8 mouse cellular contexts compared by ENCODE assay signal in genomic region chr7:27654607-27655276, GRCm38 (mm10). TPM values are rescaled to one million over a fixed set of nuclear protein-coding genes. Genes with fewer than 3 reads are reported as not detected.
A peak's percentile ranks its signal among the peaks of the same experiment; 100 is the strongest.
DNase-seq lines count a peak whose midpoint lies in the region; ATAC-seq and TF ChIP-seq lines count a peak whose summit lies in the region.

No protein-coding gene starts in this region.

- no peak for TF ChIP-seq POLR2A in brain, embryonic 14.5 days (IDR thresholded peaks at IDR 0.05; ENCODE audit: borderline replicate concordance, extremely low read depth, insufficient read depth, insufficient read length, poor library complexity, severe bottlenecking)

- H3K4me1 ChIP-seq in hindbrain, embryonic 11.5 days (replicated peaks; ENCODE audit: control insufficient read depth, insufficient read depth, low read length), result no peaks in the 10 kb centered on the region
- H3K4me1 ChIP-seq in hindbrain, embryonic 10.5 days (replicated peaks), result peaks cover 23% of the 10 kb centered on the region

- peak; percentile 52 for DNase-seq in hindbrain, embryonic 11.5 days (ENCODE audit: low spot score)
- no peak for DNase-seq in hindbrain, embryonic 10.5 days (ENCODE audit: low spot score)
- peak; percentile 43 for DNase-seq in brain, embryonic 14.5 days (ENCODE audit: low read depth)
- DNase-seq in frontal cortex, postnatal 36 days (ENCODE audit: low spot score in 2 of 2), result peak; percentile 65 to 82
- DNase-seq in left cerebral cortex, adult 18-20 months (ENCODE audit: low spot score in 2 of 2), result peak; percentile 64 to 66
- DNase-seq in naive thymus-derived CD4-positive, alpha-beta T cell, adult 2 months (ENCODE audit: low read depth), result peak; percentile 67
- DNase-seq in urinary bladder, adult 2 months (ENCODE audit: low spot score), result no peak
- no peak for DNase-seq in urinary bladder, postnatal 14 days (ENCODE audit: low spot score)

- ATAC-seq in hindbrain, embryonic 11.5 days (ENCODE audit: low FRiP score), result no peak

- no peaks in the 10 kb centered on the region for H3K9me3 ChIP-seq in hindbrain, embryonic 11.5 days (ENCODE audit: control insufficient read depth, low read length)
- H3K9me3 ChIP-seq in hindbrain, embryonic 10.5 days, result no peaks in the 10 kb centered on the region

- no peak overlapping the region for H3K27ac ChIP-seq in hindbrain, embryonic 11.5 days (ENCODE audit: low read depth, low read length)
- no peak overlapping the region for H3K27ac ChIP-seq in hindbrain, embryonic 10.5 days

- TF ChIP-seq CTCF in brain, embryonic 14.5 days (IDR thresholded peaks at IDR 0.05; ENCODE audit: borderline replicate concordance, extremely low read depth, insufficient read depth, insufficient read length), result peak; percentile 57; the same call in 1 of the 2 replicates

- no peaks in the 10 kb centered on the region for H3K36me3 ChIP-seq in hindbrain, embryonic 11.5 days (ENCODE audit: control insufficient read depth, insufficient read depth, low read length)
- H3K36me3 ChIP-seq in hindbrain, embryonic 10.5 days, result peaks cover 42% of the 10 kb centered on the region

- H3K4me3 ChIP-seq in hindbrain, embryonic 11.5 days (ENCODE audit: low read depth, low read length), result 0 out of 2 replicates have a peak overlapping the region, but pooled peaks have one; percentile 48
- H3K4me3 ChIP-seq in hindbrain, embryonic 10.5 days, result no peak overlapping the region; the same call in 1 of the 2 replicates

- peaks cover 36% of the 10 kb centered on the region for H3K27me3 ChIP-seq in hindbrain, embryonic 11.5 days (ENCODE audit: control insufficient read depth, insufficient read depth, low read length)
- H3K27me3 ChIP-seq in hindbrain, embryonic 10.5 days (ENCODE audit: insufficient read depth, poor library complexity, severe bottlenecking), result peaks cover 81% of the 10 kb centered on the region

- H3K9ac ChIP-seq in hindbrain, embryonic 11.5 days (ENCODE audit: low read depth, low read length), result no peak overlapping the region

- H3K4me2 ChIP-seq in hindbrain, embryonic 11.5 days (replicated peaks; ENCODE audit: low read depth, low read length), result no peak overlapping the region

- WGBS in hindbrain, embryonic 11.5 days, result 66% methylated on average over 20 of the region's 20 CpGs
- WGBS in hindbrain, embryonic 10.5 days, result 65% methylated on average over 20 of the region's 20 CpGs

RNA-seq across cellular contexts. Expression of gene Ttc9b, which starts 1.0 kb away (rescaled TPM):
- 11.2 and 13.4 TPM in 2 replicates for polyA plus RNA-seq in hindbrain, embryonic 11.5 days (2014; fragmentation: Nextera tagmentation; extraction: Ambion mirVana)
- polyA plus RNA-seq in hindbrain, embryonic 10.5 days (2016; fragmentation: Nextera tagmentation; extraction: Ambion mirVana), result 3.3 and 10.9 TPM in 2 replicates
- polyA plus RNA-seq in brain, embryonic 14.5 days (2012; rRNA removed), result 57.7 and 64.6 TPM in 2 replicates
- 10 to 100 TPM; 88.9 to 93.4 TPM for total RNA-seq in left cerebral cortex, adult 18-20 months (2021)
- 0.04 TPM in 1 of 2 replicates, not detected in the other for polyA plus RNA-seq in urinary bladder, adult 2 months (2012; rRNA removed)

RNA-seq across cellular contexts. Expression of gene Map3k10, which starts 19.7 kb away (rescaled TPM):
- polyA plus RNA-seq in hindbrain, embryonic 11.5 days (2014; fragmentation: Nextera tagmentation; extraction: Ambion mirVana), result 6.2 and 8.8 TPM in 2 replicates
- 8.3 and 10.6 TPM in 2 replicates for polyA plus RNA-seq in hindbrain, embryonic 10.5 days (2016; fragmentation: Nextera tagmentation; extraction: Ambion mirVana)
- polyA plus RNA-seq in brain, embryonic 14.5 days (2012; rRNA removed), result 76.8 and 93.9 TPM in 2 replicates
- 100 to 1,000 TPM; 192 to 197 TPM for total RNA-seq in left cerebral cortex, adult 18-20 months (2021)
- polyA plus RNA-seq in urinary bladder, adult 2 months (2012; rRNA removed), result 14.7 and 18.1 TPM in 2 replicates

RNA-seq across cellular contexts. Expression of gene Zfp607b, which starts 34.4 kb away (rescaled TPM):
- polyA plus RNA-seq in hindbrain, embryonic 11.5 days (2014; fragmentation: Nextera tagmentation; extraction: Ambion mirVana), result 7.3 and 8.5 TPM in 2 replicates
- 5.2 and 6.6 TPM in 2 replicates for polyA plus RNA-seq in hindbrain, embryonic 10.5 days (2016; fragmentation: Nextera tagmentation; extraction: Ambion mirVana)
- 6.6 and 7.3 TPM in 2 replicates for polyA plus RNA-seq in brain, embryonic 14.5 days (2012; rRNA removed)
- 10 to 100 TPM; 10.9 to 11.1 TPM for total RNA-seq in left cerebral cortex, adult 18-20 months (2021)
- polyA plus RNA-seq in urinary bladder, adult 2 months (2012; rRNA removed), result 2.3 and 2.5 TPM in 2 replicates

Comparison
In these comparisons a context has a peak if more than half of its experiments do, and no peak if none do; other contexts are left out.
1. DNase-seq: peak in hindbrain, embryonic 11.5 days (single experiment), brain, embryonic 14.5 days (single experiment), frontal cortex, postnatal 36 days (2 of 2), left cerebral cortex, adult 18-20 months (2 of 2) and naive thymus-derived CD4-positive, alpha-beta T cell, adult 2 months (single experiment); none in hindbrain, embryonic 10.5 days (single experiment), urinary bladder, adult 2 months (single experiment) and urinary bladder, postnatal 14 days (single experiment).